Mouse (Mus musculus) brain, embryonic 14.5 days (tissue): ENCODE measurements around the gene Slc2a5.

Source experiments
- CTCF ChIP-seq: fragments of 200-500 bp; IDR thresholded peaks from 2 replicates; pipeline ENCODE4 v1.5.1; 2012; ENCODE audit warnings: inconsistent platforms, mild to moderate bottlenecking, moderate library complexity, borderline replicate concordance; ENCODE audit not compliant: insufficient read depth, insufficient read length; ENCODE audit errors: extremely low read depth
- POLR2A ChIP-seq: fragments of 200-500 bp; IDR thresholded peaks from 2 replicates; pipeline ENCODE4 v1.6.1; 2012; ENCODE audit warnings: mild to moderate bottlenecking, inconsistent platforms, borderline replicate concordance; ENCODE audit not compliant: poor library complexity, insufficient read depth, insufficient read length, severe bottlenecking; ENCODE audit errors: extremely low read depth

DNA sequence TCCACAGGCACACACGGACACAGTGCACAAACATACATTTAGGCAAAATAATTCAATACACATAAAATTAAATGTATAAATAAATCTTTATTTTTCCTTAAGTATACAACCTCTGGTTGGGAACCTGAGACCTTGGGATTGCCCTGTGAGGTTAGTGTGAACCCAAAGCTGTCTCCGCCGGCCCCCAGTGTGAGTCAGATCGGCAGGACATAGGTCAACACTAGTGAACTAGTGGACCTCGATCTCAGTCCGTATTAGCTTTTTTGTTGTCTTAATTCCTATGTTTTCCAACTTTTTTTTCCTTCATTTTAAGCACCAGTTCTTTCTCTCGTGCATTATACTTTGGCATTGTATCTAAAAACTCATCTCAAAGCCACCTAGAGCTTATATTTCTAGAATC lies 8.8 kb downstream of the Slc2a5 start:
- TF ChIP-seq POLR2A, result no peak
- no peak for TF ChIP-seq CTCF
